In the genomic region with DNA sequence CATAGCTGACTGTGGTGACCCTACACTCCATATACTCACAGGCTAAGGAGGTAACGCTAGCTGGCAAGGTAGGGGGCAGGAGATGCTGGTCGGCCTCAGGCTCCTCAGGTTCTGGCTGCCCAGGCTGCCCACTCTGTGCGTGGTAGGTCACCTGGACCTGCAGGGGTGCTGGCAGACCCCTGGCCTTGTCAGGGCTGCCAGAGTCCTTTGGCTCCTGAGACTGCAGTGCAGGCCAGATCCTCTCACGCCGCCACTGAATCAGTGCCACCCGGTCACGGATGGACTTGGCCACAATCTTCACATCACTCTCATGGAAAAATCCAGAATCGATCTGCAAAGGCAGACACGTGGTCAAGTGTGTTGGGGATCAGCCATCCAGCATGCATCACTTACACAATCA, we compare ENCODE assay signal across 15 mouse cellular contexts.
"Had no signal": no experiment of that assay in that cellular context is flagged by ENCODE, and none has a peak within 500 bp of the region (broad histone marks: within the 10 kb centered on the region; RNA-seq: fewer than 3 reads in every experiment).

No protein-coding gene starts in this region.

- H3K4me2 ChIP-seq: liver, embryonic 13.5 days; midbrain, embryonic 12.5 days; midbrain, embryonic 15.5 days; neural tube, embryonic 12.5 days; neural tube, embryonic 15.5 days had no signal

- H3K36me3 ChIP-seq: liver, embryonic 13.5 days had no signal

- H3K4me3 ChIP-seq: liver, embryonic 13.5 days; midbrain, embryonic 12.5 days; midbrain, embryonic 15.5 days; neural tube, embryonic 12.5 days; neural tube, embryonic 15.5 days had no signal

- H3K4me1 ChIP-seq: liver, embryonic 13.5 days; midbrain, embryonic 12.5 days; midbrain, embryonic 15.5 days; neural tube, embryonic 15.5 days had no signal

- H3K9ac ChIP-seq: liver, embryonic 13.5 days; midbrain, embryonic 12.5 days; midbrain, embryonic 15.5 days; neural tube, embryonic 12.5 days; neural tube, embryonic 15.5 days had no signal

- H3K9me3 ChIP-seq: liver, embryonic 13.5 days; midbrain, embryonic 12.5 days; midbrain, embryonic 15.5 days; neural tube, embryonic 12.5 days; neural tube, embryonic 15.5 days had no signal

- DNase-seq: liver, embryonic 13.5 days; lung, adult 2 months; lung, postnatal 14 days; lung, postnatal 4 days; right cerebral cortex, adult 18-20 months; right cerebral cortex, postnatal 14 days; right cerebral cortex, postnatal 4 days; spleen, adult 18-20 months; thymus, adult 18-20 months; thymus, postnatal 36 days had no signal

- H3K27me3 ChIP-seq: liver, embryonic 13.5 days; midbrain, embryonic 12.5 days; midbrain, embryonic 15.5 days; neural tube, embryonic 12.5 days; neural tube, embryonic 15.5 days had no signal

- ATAC-seq: midbrain, embryonic 15.5 days had no signal

- H3K27ac ChIP-seq: kidney, postnatal 0 days; liver, embryonic 13.5 days; midbrain, embryonic 12.5 days; midbrain, embryonic 15.5 days; neural tube, embryonic 12.5 days; neural tube, embryonic 15.5 days had no signal
